In genomic region chr4:139274573-139274972, GRCm38 (mm10) we compare ENCODE assay signal across 21 mouse cellular contexts. TPM values are rescaled to one million over a fixed set of nuclear protein-coding genes. Genes with fewer than 3 reads are reported as not detected.
DNase-seq lines count a peak whose midpoint lies in the region; ATAC-seq and TF ChIP-seq lines count a peak whose summit lies in the region.
"Had no signal": no experiment of that assay in that cellular context is flagged by ENCODE, and none has a peak within 500 bp of the region (broad histone marks: within the 10 kb centered on the region; RNA-seq: fewer than 3 reads in every experiment).

No protein-coding gene starts in this region.

- TF ChIP-seq EP300 in lung, postnatal 0 days (IDR thresholded peaks at IDR 0.05): no peak

- no peak overlapping the region for H3K4me2 ChIP-seq in lung, postnatal 0 days (replicated peaks; ENCODE audit: low read depth, low read length)
- no peak overlapping the region for H3K4me2 ChIP-seq in hindbrain, embryonic 11.5 days (replicated peaks; ENCODE audit: low read depth, low read length)
- H3K4me2 ChIP-seq: heart, embryonic 12.5 days; hindbrain, embryonic 13.5 days; midbrain, embryonic 12.5 days; neural tube, embryonic 15.5 days; stomach, embryonic 15.5 days had no signal

- peak; percentile 77 for DNase-seq in gastrocnemius, adult 2 months
- no peak for DNase-seq in gastrocnemius, postnatal 14 days
- peak; percentile 74 to 80 for DNase-seq in cerebellum, adult 18-20 months
- DNase-seq in cerebellum, postnatal 14 days: peak; percentile 62 to 77
- peak; percentile 45 to 47 for DNase-seq in gastrocnemius, postnatal 36 days
- DNase-seq in urinary bladder, postnatal 4 days (ENCODE audit: low spot score in 2 of 2): no peak
- no peak for DNase-seq in lung, postnatal 0 days (ENCODE audit: low spot score)
- no peak for DNase-seq in hindbrain, embryonic 11.5 days (ENCODE audit: low spot score)
- DNase-seq: heart, adult 11 months; heart, postnatal 10 days; kidney, adult 11 months; kidney, postnatal 4 days; lung, postnatal 14 days; right cerebral cortex, adult 18-20 months; right cerebral cortex, postnatal 4 days had no signal

- no peak overlapping the region for H3K9ac ChIP-seq in lung, postnatal 0 days (replicated peaks; ENCODE audit: low read depth)
- no peak overlapping the region for H3K9ac ChIP-seq in hindbrain, embryonic 11.5 days (ENCODE audit: low read depth, low read length)
- H3K9ac ChIP-seq: heart, embryonic 12.5 days; hindbrain, embryonic 13.5 days; midbrain, embryonic 12.5 days; neural tube, embryonic 15.5 days; stomach, embryonic 15.5 days had no signal

- peak overlapping the region; percentile 80 for H3K27ac ChIP-seq in gastrocnemius, adult 2 months
- no peak overlapping the region for H3K27ac ChIP-seq in lung, postnatal 0 days (ENCODE audit: low read length)
- H3K27ac ChIP-seq in hindbrain, embryonic 11.5 days (ENCODE audit: low read depth, low read length): no peak overlapping the region
- H3K27ac ChIP-seq: hindbrain, embryonic 13.5 days; midbrain, embryonic 12.5 days; neural tube, embryonic 15.5 days; stomach, embryonic 15.5 days had no signal

- no peak overlapping the region for H3K4me3 ChIP-seq in gastrocnemius, adult 2 months
- no peak overlapping the region for H3K4me3 ChIP-seq in lung, postnatal 0 days (ENCODE audit: low read depth, low read length)
- H3K4me3 ChIP-seq in hindbrain, embryonic 11.5 days (ENCODE audit: low read depth, low read length): no peak overlapping the region
- H3K4me3 ChIP-seq: heart, embryonic 12.5 days; hindbrain, embryonic 13.5 days; midbrain, embryonic 12.5 days; neural tube, embryonic 15.5 days; stomach, embryonic 15.5 days had no signal

- no peaks in the 10 kb centered on the region for H3K4me1 ChIP-seq in lung, postnatal 0 days (ENCODE audit: insufficient read depth, low read depth, low read length)
- H3K4me1 ChIP-seq in hindbrain, embryonic 11.5 days (replicated peaks; ENCODE audit: control insufficient read depth, insufficient read depth, low read length): no peaks in the 10 kb centered on the region
- H3K4me1 ChIP-seq: hindbrain, embryonic 13.5 days; midbrain, embryonic 12.5 days; neural tube, embryonic 15.5 days; stomach, embryonic 15.5 days had no signal

- no peak for TF ChIP-seq CTCF in gastrocnemius, adult 2 months (IDR thresholded peaks at IDR 0.05)
- TF ChIP-seq CTCF in lung, postnatal 0 days (IDR thresholded peaks at IDR 0.05): no peak

- WGBS in lung, postnatal 0 days: 85% methylated on average over 7 of the region's 7 CpGs
- WGBS in hindbrain, embryonic 11.5 days: 92% methylated on average over 7 of the region's 7 CpGs

- intact Hi-C loops in gastrocnemius, adult 2 months (cut with DNase I): no loop called here
- intact Hi-C loops in gastrocnemius, postnatal 14 days (cut with DNase I; ENCODE audit: low total_unique reads): no loop called here
- intact Hi-C loops in gastrocnemius, postnatal 36 days (cut with DNase I): no loop called here

- H3K9me3 ChIP-seq in lung, postnatal 0 days (ENCODE audit: low read length): no peaks in the 10 kb centered on the region
- no peaks in the 10 kb centered on the region for H3K9me3 ChIP-seq in hindbrain, embryonic 11.5 days (ENCODE audit: control insufficient read depth, low read length)
- H3K9me3 ChIP-seq: heart, embryonic 12.5 days; hindbrain, embryonic 13.5 days; midbrain, embryonic 12.5 days; neural tube, embryonic 15.5 days; stomach, embryonic 15.5 days had no signal

- no peaks in the 10 kb centered on the region for H3K36me3 ChIP-seq in lung, postnatal 0 days (ENCODE audit: insufficient read depth, low read length)
- no peaks in the 10 kb centered on the region for H3K36me3 ChIP-seq in hindbrain, embryonic 11.5 days (ENCODE audit: control insufficient read depth, insufficient read depth, low read length)

- no peaks in the 10 kb centered on the region for H3K27me3 ChIP-seq in lung, postnatal 0 days (replicated peaks; ENCODE audit: insufficient read depth, low read length)
- H3K27me3 ChIP-seq in hindbrain, embryonic 11.5 days (ENCODE audit: control insufficient read depth, insufficient read depth, low read length): no peaks in the 10 kb centered on the region
- H3K27me3 ChIP-seq: heart, embryonic 12.5 days; hindbrain, embryonic 13.5 days; midbrain, embryonic 12.5 days; neural tube, embryonic 15.5 days; stomach, embryonic 15.5 days had no signal

- no peak for ATAC-seq in lung, postnatal 0 days
- ATAC-seq in hindbrain, embryonic 11.5 days (ENCODE audit: low FRiP score): no peak
- ATAC-seq: forebrain, embryonic 14.5 days had no signal

RNA-seq across cellular contexts. Expression of gene Pqlc2, which starts 35.9 kb away (rescaled TPM):
- 1 to 10 TPM; 4.9 to 7.2 TPM for total RNA-seq in gastrocnemius, adult 2 months (2021)
- total RNA-seq in gastrocnemius, postnatal 14 days (2021): 1 to 10 TPM; 6.0 to 6.4 TPM
- total RNA-seq in gastrocnemius, postnatal 36 days (2021): 1 to 10 TPM; 5.4 to 5.7 TPM
- polyA plus RNA-seq in lung, postnatal 0 days (2015; fragmentation: Nextera tagmentation; extraction: Ambion mirVana): 14.4 and 17.4 TPM in 2 replicates
- 11.8 and 13.8 TPM in 2 replicates for polyA plus RNA-seq in hindbrain, embryonic 11.5 days (2014; fragmentation: Nextera tagmentation; extraction: Ambion mirVana)

RNA-seq across cellular contexts. Expression of gene Akr7a5, which starts 36.0 kb away (rescaled TPM):
- total RNA-seq in gastrocnemius, adult 2 months (2021): 10 to 100 TPM; 31.2 to 34.7 TPM
- 10 to 100 TPM; 34.2 to 37.4 TPM for total RNA-seq in gastrocnemius, postnatal 14 days (2021)
- total RNA-seq in gastrocnemius, postnatal 36 days (2021): 10 to 100 TPM; 32.8 to 33.3 TPM
- 60.0 and 61.4 TPM in 2 replicates for polyA plus RNA-seq in lung, postnatal 0 days (2015; fragmentation: Nextera tagmentation; extraction: Ambion mirVana)
- polyA plus RNA-seq in hindbrain, embryonic 11.5 days (2014; fragmentation: Nextera tagmentation; extraction: Ambion mirVana): 64.7 and 74.0 TPM in 2 replicates

Comparison
In these comparisons a context has a peak if more than half of its experiments do, and no peak if none do; other contexts are left out.
1. DNase-seq: peak in gastrocnemius, adult 2 months (single experiment), cerebellum, adult 18-20 months (2 of 2), cerebellum, postnatal 14 days (2 of 2) and gastrocnemius, postnatal 36 days (2 of 2); none in gastrocnemius, postnatal 14 days (single experiment), urinary bladder, postnatal 4 days (0 of 2), lung, postnatal 0 days (single experiment) and hindbrain, embryonic 11.5 days (single experiment).